Mouse (Mus musculus): ENCODE results near the gene Ptpa. TPM values are rescaled to one million over a fixed set of nuclear protein-coding genes. Genes with fewer than 3 reads are reported as not detected.

The Ptpa gene
- total and polyA plus RNA-seq, 2 experiments, result 18.3 to 54.3 TPM

DNA sequence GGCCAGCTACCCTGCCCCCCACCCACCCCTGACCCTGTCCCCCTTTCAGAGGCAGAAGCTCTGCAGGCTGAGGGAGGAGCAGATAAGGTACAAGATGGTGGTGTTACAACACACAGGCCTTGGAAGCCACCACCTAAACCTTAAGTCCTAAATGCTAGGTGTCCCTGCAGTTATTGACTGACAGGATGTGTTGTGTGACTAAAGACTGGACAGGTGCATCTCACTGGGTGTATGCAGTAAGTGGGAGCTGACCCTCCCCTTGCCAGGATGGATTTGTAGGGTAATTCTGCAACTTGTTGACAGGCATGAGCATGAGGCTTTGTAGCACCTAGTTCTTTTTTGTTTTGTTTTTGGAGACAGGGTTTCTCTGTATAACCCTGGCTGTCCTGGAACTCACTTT is 28.6 kb downstream of the Ptpa start:
- TF ChIP-seq CTCF (IDR thresholded peaks at IDR 0.05; ENCODE audit: low read depth, low read length) (no peak), POLR2A (IDR thresholded peaks at IDR 0.05; ENCODE audit: extremely low read depth, insufficient read depth, low read length) (no peak)
- no peaks in the 10 kb centered on the region for H3K27me3 ChIP-seq (ENCODE audit: control insufficient read depth, insufficient read depth, low read length)
- peaks cover 6% of the 10 kb centered on the region; the same call in 1 of the 2 replicates for H3K4me1 ChIP-seq (ENCODE audit: control insufficient read depth, insufficient read depth, low read length)
- no peaks in the 10 kb centered on the region for H3K36me3 ChIP-seq (ENCODE audit: control insufficient read depth, insufficient read depth, low read length)
- DNase-seq (ENCODE audit: extremely low read depth, low read depth, low spot score), result no peak
- no peak overlapping the region for H3K9ac ChIP-seq (ENCODE audit: low read depth, low read length)
- H3K79me2 ChIP-seq (ENCODE audit: control insufficient read depth, insufficient read depth, low read length), result no peaks in the 10 kb centered on the region
- no peak overlapping the region for H3K27ac ChIP-seq (replicated peaks; ENCODE audit: insufficient read depth, low read depth, low read length)
- H3K4me3 ChIP-seq (ENCODE audit: insufficient read depth, low read depth, low read length), result no peak overlapping the region

DNA sequence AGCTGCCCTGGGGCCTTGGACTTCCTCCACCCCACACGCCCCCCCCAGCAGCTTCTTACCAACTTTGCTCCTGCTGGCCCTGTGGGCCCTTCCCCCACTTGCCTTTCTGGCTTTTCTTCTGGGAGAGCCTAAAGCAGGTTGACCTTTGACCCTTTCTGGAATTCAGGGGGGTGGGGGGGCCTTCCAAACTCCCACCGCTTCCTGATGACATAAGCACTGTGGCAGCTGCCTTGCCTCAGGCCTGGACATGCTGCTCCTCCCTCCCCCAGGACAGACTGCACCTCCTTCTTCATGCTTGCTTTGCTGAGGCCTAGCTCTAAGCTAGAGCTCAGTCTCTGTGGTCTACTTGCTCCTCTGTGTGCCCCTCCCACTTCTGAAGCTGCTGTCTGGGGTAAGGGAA is 29.5 kb downstream of the Ptpa start:
- Histone ChIP-seq H3K27me3 (ENCODE audit: control insufficient read depth, insufficient read depth, low read length) (no peaks in the 10 kb centered on the region), H3K4me1 (ENCODE audit: control insufficient read depth, insufficient read depth, low read length) (peaks cover 5% of the 10 kb centered on the region; the same call in 1 of the 2 replicates), H3K9ac (ENCODE audit: low read depth, low read length) (no peak overlapping the region), H3K27ac (replicated peaks; ENCODE audit: insufficient read depth, low read depth, low read length) (no peak overlapping the region), H3K4me3 (ENCODE audit: insufficient read depth, low read depth, low read length) (no peak overlapping the region), H3K79me2 (ENCODE audit: control insufficient read depth, insufficient read depth, low read length) (no peaks in the 10 kb centered on the region), H3K36me3 (ENCODE audit: control insufficient read depth, insufficient read depth, low read length) (no peaks in the 10 kb centered on the region)
- TF ChIP-seq POLR2A (IDR thresholded peaks at IDR 0.05; ENCODE audit: extremely low read depth, insufficient read depth, low read length), result no peak
- no peak for TF ChIP-seq CTCF (IDR thresholded peaks at IDR 0.05; ENCODE audit: low read depth, low read length)
- DNase-seq (ENCODE audit: extremely low read depth, low read depth, low spot score), result no peak
- WGBS, result 82% methylated on average over 2 of the region's 2 CpGs

DNA sequence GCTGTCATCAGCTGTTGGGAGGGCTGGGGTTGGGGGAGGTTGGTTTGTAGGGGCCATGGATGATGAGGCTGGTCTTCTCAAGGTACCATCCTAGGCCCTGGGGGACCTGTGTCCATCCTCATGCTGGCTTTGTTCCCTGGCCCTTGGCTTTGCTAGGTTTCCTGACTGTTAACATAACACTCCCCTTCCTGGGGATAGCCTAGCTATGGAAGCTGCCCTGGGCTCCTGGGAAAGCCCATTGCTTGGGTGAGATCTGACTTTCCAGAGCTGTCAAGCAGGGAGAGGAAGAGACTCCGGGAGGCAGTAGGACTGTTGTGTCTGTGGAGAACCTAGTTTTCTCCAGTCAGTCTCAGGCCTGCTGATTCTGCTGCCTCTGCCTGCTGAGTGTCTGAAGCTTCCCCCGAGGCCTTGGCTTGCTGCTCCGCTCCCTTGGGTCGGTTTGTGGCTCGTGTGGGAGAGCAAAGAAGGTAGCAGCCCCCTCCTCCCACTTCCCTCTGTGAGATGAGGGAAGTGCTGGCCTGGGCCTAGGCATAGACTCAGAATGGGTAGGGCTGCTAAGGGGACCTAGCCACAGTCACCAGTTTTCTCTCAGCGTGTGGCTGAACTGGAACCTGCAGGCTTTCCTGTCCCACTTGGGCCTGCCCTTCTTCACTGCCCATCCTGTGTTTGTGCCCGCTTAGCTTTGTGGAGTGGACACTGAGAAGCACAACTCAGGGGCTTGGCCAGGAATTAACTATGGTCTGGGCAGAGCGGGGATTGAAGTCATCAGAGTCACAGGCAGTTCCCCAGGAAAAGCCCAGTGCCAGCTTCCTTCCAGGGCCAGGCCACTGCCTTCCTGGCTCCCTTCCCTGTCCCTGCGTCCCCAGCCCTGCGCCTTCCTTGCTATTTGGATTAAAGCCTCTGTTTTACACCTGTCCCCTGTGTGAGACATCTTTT is 31.3 kb downstream of the Ptpa start:
- no peaks in the 10 kb centered on the region for H3K79me2 ChIP-seq (ENCODE audit: control insufficient read depth, insufficient read depth, low read length)
- H3K27ac ChIP-seq (replicated peaks; ENCODE audit: insufficient read depth, low read depth, low read length), result peak overlapping the region; percentile 17
- H3K4me1 ChIP-seq (ENCODE audit: control insufficient read depth, insufficient read depth, low read length), result peaks cover 2% of the 10 kb centered on the region; the same call in 1 of the 2 replicates
- TF ChIP-seq CTCF (IDR thresholded peaks at IDR 0.05; ENCODE audit: low read depth, low read length), result no peak
- TF ChIP-seq POLR2A (IDR thresholded peaks at IDR 0.05; ENCODE audit: extremely low read depth, insufficient read depth, low read length), result no peak
- H3K36me3 ChIP-seq (ENCODE audit: control insufficient read depth, insufficient read depth, low read length), result no peaks in the 10 kb centered on the region
- no peak overlapping the region for H3K9ac ChIP-seq (ENCODE audit: low read depth, low read length)
- H3K27me3 ChIP-seq (ENCODE audit: control insufficient read depth, insufficient read depth, low read length), result no peaks in the 10 kb centered on the region
- no peak overlapping the region for H3K4me3 ChIP-seq (ENCODE audit: insufficient read depth, low read depth, low read length)
- DNase-seq (ENCODE audit: extremely low read depth, low read depth, low spot score), result no peak
- 77% methylated on average over 10 of the region's 10 CpGs for WGBS

DNA sequence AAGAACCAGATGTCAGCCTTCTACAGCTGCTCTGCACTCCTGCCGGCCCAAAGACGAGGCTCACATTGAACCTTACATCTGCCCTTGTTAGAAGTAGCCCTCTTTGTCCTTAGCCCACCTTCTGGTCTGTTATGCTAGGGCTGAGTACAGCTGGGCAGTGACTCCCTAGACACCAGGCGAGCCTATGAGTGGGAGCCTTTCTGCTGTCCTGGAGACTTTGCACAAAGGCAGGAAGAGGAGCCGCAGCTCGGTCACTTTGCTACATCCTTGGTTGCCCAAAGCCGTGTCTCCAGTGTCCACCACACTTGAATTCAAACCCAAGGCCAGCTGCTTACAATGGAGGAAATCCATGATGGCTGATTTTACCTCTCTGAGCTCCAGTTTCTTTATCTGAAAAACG is 32.5 kb downstream of the Ptpa start:
- DNase-seq (ENCODE audit: extremely low read depth, low read depth, low spot score), result no peak
- WGBS, result 84% methylated on average over 7 of the region's 7 CpGs
- no peaks in the 10 kb centered on the region for H3K79me2 ChIP-seq (ENCODE audit: control insufficient read depth, insufficient read depth, low read length)
- H3K4me1 ChIP-seq (ENCODE audit: control insufficient read depth, insufficient read depth, low read length), result peaks cover 2% of the 10 kb centered on the region; the same call in 1 of the 2 replicates
- H3K4me3 ChIP-seq (ENCODE audit: insufficient read depth, low read depth, low read length), result no peak overlapping the region
- H3K36me3 ChIP-seq (ENCODE audit: control insufficient read depth, insufficient read depth, low read length), result no peaks in the 10 kb centered on the region
- H3K27ac ChIP-seq (replicated peaks; ENCODE audit: insufficient read depth, low read depth, low read length), result no peak overlapping the region
- TF ChIP-seq POLR2A (IDR thresholded peaks at IDR 0.05; ENCODE audit: extremely low read depth, insufficient read depth, low read length), result no peak
- TF ChIP-seq CTCF (IDR thresholded peaks at IDR 0.05; ENCODE audit: low read depth, low read length), result no peak
- H3K9ac ChIP-seq (ENCODE audit: low read depth, low read length), result no peak overlapping the region
- no peaks in the 10 kb centered on the region for H3K27me3 ChIP-seq (ENCODE audit: control insufficient read depth, insufficient read depth, low read length)

DNA sequence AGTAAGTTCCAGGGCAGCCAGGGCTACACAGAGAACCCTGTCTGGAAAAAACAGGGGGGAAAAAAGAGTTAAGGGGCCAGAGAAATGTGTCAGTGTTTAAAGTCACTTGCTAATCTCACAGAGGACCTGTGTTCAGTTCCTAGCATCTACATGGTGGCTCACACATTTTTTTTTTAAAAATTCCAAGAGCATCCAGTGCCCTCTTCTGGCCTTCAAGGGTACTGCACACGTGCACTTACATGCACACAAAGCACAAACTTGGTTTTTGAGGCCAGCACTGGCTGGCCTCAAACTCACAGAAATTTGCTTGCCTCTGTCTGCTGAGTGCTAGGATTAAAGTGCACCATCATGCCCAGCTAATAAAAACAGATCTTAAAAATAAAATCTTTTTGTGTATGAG is 34.7 kb downstream of the Ptpa start:
- Histone ChIP-seq H3K9ac (ENCODE audit: low read depth, low read length) (no peak overlapping the region), H3K4me1 (ENCODE audit: control insufficient read depth, insufficient read depth, low read length) (peaks cover 2% of the 10 kb centered on the region; the same call in 1 of the 2 replicates), H3K79me2 (ENCODE audit: control insufficient read depth, insufficient read depth, low read length) (no peaks in the 10 kb centered on the region), H3K27me3 (ENCODE audit: control insufficient read depth, insufficient read depth, low read length) (no peaks in the 10 kb centered on the region), H3K27ac (replicated peaks; ENCODE audit: insufficient read depth, low read depth, low read length) (no peak overlapping the region), H3K36me3 (ENCODE audit: control insufficient read depth, insufficient read depth, low read length) (no peaks in the 10 kb centered on the region), H3K4me3 (ENCODE audit: insufficient read depth, low read depth, low read length) (no peak overlapping the region)
- 83% methylated on average over 1 of the region's 1 CpGs for WGBS
- no peak for DNase-seq (ENCODE audit: extremely low read depth, low read depth, low spot score)
- TF ChIP-seq POLR2A (IDR thresholded peaks at IDR 0.05; ENCODE audit: extremely low read depth, insufficient read depth, low read length) (no peak), CTCF (IDR thresholded peaks at IDR 0.05; ENCODE audit: low read depth, low read length) (peak; percentile 43; the same call in 1 of the 2 replicates)

DNA sequence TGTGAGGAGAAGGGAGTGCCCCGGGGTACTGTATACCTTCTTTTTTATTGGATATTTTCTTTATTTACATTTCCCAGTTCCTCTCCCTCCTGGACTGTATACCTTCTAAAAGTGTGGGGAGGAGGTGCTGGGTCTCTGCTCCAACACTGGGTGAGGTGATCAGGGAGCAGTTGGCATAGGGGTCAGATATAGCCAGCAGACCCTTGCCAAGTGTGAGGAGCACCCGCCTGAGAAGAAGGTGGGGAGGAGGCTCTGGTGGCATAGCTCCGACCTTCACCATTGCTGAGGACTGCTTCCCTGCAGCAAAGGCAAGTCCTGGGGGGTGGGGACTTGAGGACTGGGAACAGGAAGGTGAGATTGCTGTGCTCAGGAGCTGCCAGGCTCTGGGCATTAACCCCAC is 35.7 kb downstream of the Ptpa start:
- DNase-seq (ENCODE audit: extremely low read depth, low read depth, low spot score), result no peak
- TF ChIP-seq POLR2A (IDR thresholded peaks at IDR 0.05; ENCODE audit: extremely low read depth, insufficient read depth, low read length) (no peak), CTCF (IDR thresholded peaks at IDR 0.05; ENCODE audit: low read depth, low read length) (no peak)
- WGBS, result 77% methylated on average over 3 of the region's 3 CpGs
- Histone ChIP-seq H3K27me3 (ENCODE audit: control insufficient read depth, insufficient read depth, low read length) (no peaks in the 10 kb centered on the region), H3K27ac (replicated peaks; ENCODE audit: insufficient read depth, low read depth, low read length) (no peak overlapping the region), H3K9ac (ENCODE audit: low read depth, low read length) (no peak overlapping the region), H3K4me3 (ENCODE audit: insufficient read depth, low read depth, low read length) (no peak overlapping the region), H3K79me2 (ENCODE audit: control insufficient read depth, insufficient read depth, low read length) (no peaks in the 10 kb centered on the region), H3K36me3 (ENCODE audit: control insufficient read depth, insufficient read depth, low read length) (no peaks in the 10 kb centered on the region), H3K4me1 (ENCODE audit: control insufficient read depth, insufficient read depth, low read length) (peaks cover 1% of the 10 kb centered on the region; the same call in 1 of the 2 replicates)

Measured in liver, adult 2 months (tissue).